Mouse (Mus musculus): ENCODE results near the gene Trp53inp2.

- TF ChIP-seq POLR2A (IDR thresholded peaks at IDR 0.05; ENCODE audit: insufficient read depth, low read depth, low read length), result no peak
- no peak for TF ChIP-seq CTCF (IDR thresholded peaks at IDR 0.05; ENCODE audit: insufficient read depth, low read depth, low read length)
These were observed 2.1 kb downstream of the Trp53inp2 start for GRCm38 (mm10) chr2:155382791-155383438.

Measured in olfactory bulb, adult 2 months (tissue).